Mouse (Mus musculus) intestine, postnatal 0 days (tissue): ENCODE results near the gene C1rl. TPM values are rescaled to one million over a fixed set of nuclear protein-coding genes. Genes with fewer than 3 reads are reported as not detected.
A peak's percentile ranks its signal among the peaks of the same experiment; 100 is the strongest.
"Not testable (repeated sequence)": the region's sequence is repeated elsewhere in the genome, so short reads cannot be mapped to it uniquely, and the experiment has no call there.

ENCODE experiments used
- ATAC-seq: fragments of 200-750 bp; cut with Nextera tagmentation; 2 replicates; pipeline ENCODE4 v1.8.0; 2017; ENCODE audit warnings: mild to moderate bottlenecking, moderate TSS enrichment, moderate library complexity
- H3K27ac ChIP-seq: fragments of 300-500 bp; sonication (generic); 2 replicates; pipeline ENCODE4 v1.5.1; 2014; ENCODE audit warnings: mild to moderate bottlenecking, low read depth, low read length, moderate library complexity
- H3K27me3 ChIP-seq: fragments of 300-500 bp; sonication (generic); replicated peaks from 2 replicates; pipeline ENCODE4 v1.6.1; 2014; ENCODE audit warnings: low read length, mixed read lengths; ENCODE audit not compliant: control insufficient read depth, insufficient read depth
- H3K36me3 ChIP-seq: fragments of 300-500 bp; sonication (generic); 2 replicates; pipeline ENCODE4 v1.6.1; 2014; ENCODE audit warnings: mild to moderate bottlenecking, moderate library complexity; ENCODE audit not compliant: control insufficient read depth, insufficient read depth
- H3K4me1 ChIP-seq: fragments of 300-500 bp; sonication (generic); replicated peaks from 2 replicates; pipeline ENCODE4 v1.6.1; 2014; ENCODE audit warnings: antibody characterized with exemption, low read length, mixed read lengths; ENCODE audit not compliant: control insufficient read depth, insufficient read depth
- H3K4me2 ChIP-seq: fragments of 300-500 bp; sonication (generic); replicated peaks from 2 replicates; pipeline ENCODE4 v1.6.1; 2014; ENCODE audit warnings: low read depth, mild to moderate bottlenecking, moderate library complexity
- H3K4me3 ChIP-seq: fragments of 300-500 bp; sonication (generic); 2 replicates; pipeline ENCODE4 v1.5.1; 2014; ENCODE audit warnings: low read depth, low read length
- H3K9ac ChIP-seq: fragments of 300-500 bp; sonication (generic); 2 replicates; pipeline ENCODE4 v1.6.1; 2014; ENCODE audit warnings: mild to moderate bottlenecking, low read depth, low read length
- H3K9me3 ChIP-seq: fragments of 300-500 bp; sonication (generic); 2 replicates; pipeline ENCODE4 v1.6.1; 2016; ENCODE audit warnings: mixed run types; ENCODE audit not compliant: control insufficient read depth
- CTCF ChIP-seq: sonication (generic); IDR thresholded peaks from 2 replicates; pipeline ENCODE4 v1.5.1; 2016; ENCODE audit warnings: low read depth, mild to moderate bottlenecking, control low read depth, antibody characterized with exemption, moderate library complexity
- WGBS: fragments of 180-500 bp; shearing (Covaris S2); extraction: QIAGEN DNeasy Blood & Tissue Kit; methylation state at CpG from one replicate; pipeline ENCODE4 v1.1.7; 2014; 5-methylcytosine and 5-hydroxymethylcytosine counted together
- polyA plus RNA-seq: library from polyadenylated mRNA; unstranded; fragments of >200 nt; fragmentation: Nextera tagmentation; extraction: Ambion mirVana; gene quantifications from 2 replicates; pipeline ENCODE4 v1.2.1, GENCODE M21; 2015

C1rl gene
- polyA plus RNA-seq, 1 experiment from 2014 or later, result 1.9 TPM

DNA sequence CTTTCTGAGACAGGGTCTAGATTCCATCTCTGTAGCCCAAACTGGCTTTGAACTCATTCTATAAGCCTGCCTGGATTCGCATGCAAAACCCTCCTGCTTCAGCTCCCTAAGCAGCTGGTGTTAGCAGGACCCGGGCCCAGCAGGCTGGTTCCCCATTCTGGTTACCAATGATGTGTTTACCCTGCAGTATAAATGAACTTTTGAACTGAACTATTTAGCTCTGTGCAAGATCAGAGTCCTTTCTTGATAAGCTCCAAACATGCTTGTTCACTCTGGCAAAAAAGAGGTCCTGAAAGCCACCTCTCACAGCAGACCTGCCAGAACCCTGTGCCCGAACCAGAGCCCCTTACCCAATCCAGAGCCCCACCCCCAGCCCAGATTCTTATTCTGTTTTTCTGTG lies 35.0 kb downstream of the C1rl start:
- Histone ChIP-seq H3K27me3 (no peaks in the 10 kb centered on the region), H3K4me1 (no peaks in the 10 kb centered on the region), H3K9me3 (no peaks in the 10 kb centered on the region), H3K36me3 (no peaks in the 10 kb centered on the region), H3K4me3 (no peak overlapping the region), H3K9ac (no peak overlapping the region), H3K4me2 (no peak overlapping the region), H3K27ac (no peak overlapping the region)
- ATAC-seq, result peak; percentile 81
- WGBS, result 51% methylated on average over 3 of the region's 3 CpGs
- no peak for TF ChIP-seq CTCF

DNA sequence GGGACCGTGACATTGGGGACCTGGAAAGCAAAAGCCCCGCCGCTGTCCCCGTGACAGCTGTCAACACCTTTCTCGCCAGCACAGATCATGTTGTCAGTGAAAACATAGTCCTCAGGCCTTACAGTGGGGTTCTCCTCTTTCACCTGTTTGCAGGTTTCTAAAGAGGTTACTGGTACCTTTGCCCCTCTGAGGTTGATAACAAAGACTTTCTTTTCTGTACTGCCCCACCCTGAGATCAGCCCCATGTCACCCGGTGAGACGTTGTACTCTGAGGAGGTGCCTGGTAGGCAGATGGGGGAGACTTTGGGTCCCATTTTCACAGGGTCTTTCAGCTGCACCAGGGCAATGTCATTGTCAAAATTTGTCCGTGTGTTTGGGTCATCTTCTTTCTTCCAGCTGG lies 38.2 kb downstream of the C1rl start:
- H3K36me3 ChIP-seq, result no peaks in the 10 kb centered on the region
- H3K4me2 ChIP-seq, result no peak overlapping the region
- ATAC-seq, result peak; percentile 47; the same call in 1 of the 2 replicates
- no peak overlapping the region for H3K4me3 ChIP-seq
- H3K9ac ChIP-seq, result no peak overlapping the region
- no peaks in the 10 kb centered on the region for H3K9me3 ChIP-seq
- no peak overlapping the region for H3K27ac ChIP-seq
- WGBS, result 61% methylated on average over 8 of the region's 8 CpGs
- no peaks in the 10 kb centered on the region for H3K4me1 ChIP-seq
- H3K27me3 ChIP-seq, result no peaks in the 10 kb centered on the region
- no peak for TF ChIP-seq CTCF

DNA sequence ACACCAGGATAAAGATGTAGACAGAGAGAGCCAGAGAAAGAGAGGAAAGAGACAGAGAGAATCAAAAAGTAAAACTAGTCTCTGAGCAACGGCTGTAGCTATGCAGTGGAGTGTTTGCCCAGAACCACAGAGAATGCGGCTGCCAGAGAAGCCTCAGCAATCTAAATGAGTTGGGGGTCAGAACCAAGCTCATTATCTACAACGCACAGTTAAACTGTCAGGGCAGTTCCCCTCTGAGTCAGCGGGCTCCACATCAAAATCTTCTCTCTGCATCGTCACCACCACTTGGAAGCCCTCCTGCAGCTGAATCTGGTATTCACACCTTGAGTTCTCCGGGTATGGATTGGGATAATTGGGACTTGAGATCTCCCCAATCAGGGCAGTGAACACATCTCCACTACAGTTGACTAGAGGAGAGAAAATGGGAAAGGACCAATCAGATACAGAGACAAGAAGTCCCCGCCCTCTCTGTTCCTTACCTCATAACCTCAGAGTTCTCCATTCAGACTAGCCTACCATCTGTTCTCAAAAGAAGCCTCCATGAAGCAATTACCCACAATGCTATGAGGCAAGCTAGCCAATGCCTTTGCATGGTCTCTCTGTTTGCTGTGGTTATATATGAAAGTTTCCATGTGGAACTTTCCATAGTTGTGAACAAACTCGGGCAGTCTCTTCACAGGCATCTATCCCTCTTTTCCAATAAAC lies 43.4 kb downstream of the C1rl start:
- WGBS, result 71% methylated on average over 8 of the region's 8 CpGs
- H3K4me1 ChIP-seq, H3K36me3 ChIP-seq, H3K4me3 ChIP-seq, H3K27ac ChIP-seq, H3K9me3 ChIP-seq, ATAC-seq, H3K9ac ChIP-seq, H3K4me2 ChIP-seq, H3K27me3 ChIP-seq: not testable (repeated sequence)

DNA sequence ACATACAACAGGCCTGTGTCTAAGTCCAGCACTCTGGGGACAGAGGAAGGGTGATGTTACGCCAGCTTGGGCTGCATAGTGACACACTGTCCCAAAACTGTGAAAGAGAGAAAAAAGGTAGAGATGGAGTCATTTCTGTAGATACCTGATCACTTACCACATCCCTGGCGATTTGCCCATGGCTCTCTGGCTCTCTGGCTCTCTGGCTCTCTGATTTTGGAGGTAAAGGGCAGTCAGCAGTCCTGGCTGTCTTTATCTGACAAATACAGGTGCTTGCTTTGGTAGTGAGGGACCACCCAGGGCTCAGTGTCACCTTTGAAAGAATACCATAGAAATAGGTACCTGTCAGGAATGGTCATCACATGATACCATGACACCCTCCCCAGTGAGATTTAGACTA lies 48.3 kb downstream of the C1rl start:
- H3K4me1 ChIP-seq, H3K36me3 ChIP-seq, H3K9me3 ChIP-seq, ATAC-seq, H3K9ac ChIP-seq, H3K27ac ChIP-seq, H3K27me3 ChIP-seq, H3K4me2 ChIP-seq, H3K4me3 ChIP-seq: not testable (repeated sequence)
- 76% methylated on average over 2 of the region's 2 CpGs for WGBS

DNA sequence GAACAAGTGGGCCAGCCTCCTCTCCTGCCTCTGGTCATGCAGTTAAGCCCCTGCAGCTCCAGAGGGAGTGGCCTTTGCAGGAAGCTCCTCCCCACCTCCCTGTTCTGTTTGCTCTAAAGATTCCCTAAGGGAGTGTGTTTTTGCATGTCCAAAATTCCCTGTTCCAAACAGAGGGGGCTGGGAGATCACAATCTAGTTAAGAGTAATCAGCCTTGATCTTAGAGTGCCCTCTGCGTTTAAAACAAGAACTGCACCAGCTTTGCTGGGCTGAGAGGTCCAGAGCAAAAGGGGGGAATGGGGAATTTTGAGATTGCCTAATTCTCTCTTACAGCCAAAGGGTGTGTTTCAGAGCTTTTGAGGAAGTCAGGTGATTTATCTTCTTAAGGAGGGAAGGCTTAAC lies 49.4 kb downstream of the C1rl start, which contains the start of gene C1s1:
Gene C1s1, minus strand, starts transcription at position 76 of the 400 bp plus-strand sequence.
- H3K9ac ChIP-seq, H3K4me2 ChIP-seq, H3K36me3 ChIP-seq, H3K27me3 ChIP-seq, H3K27ac ChIP-seq, H3K4me3 ChIP-seq, H3K4me1 ChIP-seq, H3K9me3 ChIP-seq: not testable (repeated sequence)
- peak; percentile 70 for TF ChIP-seq CTCF
- ATAC-seq, result peak; percentile 49; the same call in 1 of the 2 replicates
- WGBS, result 0% methylated on average over 1 of the region's 1 CpGs

DNA sequence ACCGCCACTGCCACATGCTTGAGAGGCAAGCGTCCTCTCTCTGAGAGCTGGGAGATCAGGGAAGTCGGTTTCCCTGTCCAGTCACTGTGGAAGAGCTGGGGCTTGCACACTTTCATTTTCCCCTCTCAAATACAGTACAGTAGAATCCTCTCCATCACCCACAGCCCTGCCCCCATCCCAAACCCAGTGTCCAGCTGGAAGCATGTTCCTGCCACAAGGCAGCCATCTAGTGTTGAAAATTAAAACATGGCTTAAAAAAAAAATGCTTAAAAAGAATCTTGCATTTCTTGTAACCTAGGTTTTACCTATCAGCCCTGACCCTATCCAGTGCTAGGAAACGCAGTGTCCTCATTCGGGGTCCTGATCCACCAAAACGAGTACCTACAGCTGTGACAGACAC lies 51.6 kb downstream of the C1rl start:
- Histone ChIP-seq H3K4me2 (no peak overlapping the region), H3K9ac (no peak overlapping the region), H3K9me3 (no peaks in the 10 kb centered on the region), H3K36me3 (no peaks in the 10 kb centered on the region), H3K27ac (no peak overlapping the region), H3K4me1 (no peaks in the 10 kb centered on the region), H3K27me3 (no peaks in the 10 kb centered on the region), H3K4me3 (no peak overlapping the region)
- ATAC-seq, result no peak
- WGBS, result 83% methylated on average over 5 of the region's 6 CpGs
- TF ChIP-seq CTCF, result peak; percentile 56

DNA sequence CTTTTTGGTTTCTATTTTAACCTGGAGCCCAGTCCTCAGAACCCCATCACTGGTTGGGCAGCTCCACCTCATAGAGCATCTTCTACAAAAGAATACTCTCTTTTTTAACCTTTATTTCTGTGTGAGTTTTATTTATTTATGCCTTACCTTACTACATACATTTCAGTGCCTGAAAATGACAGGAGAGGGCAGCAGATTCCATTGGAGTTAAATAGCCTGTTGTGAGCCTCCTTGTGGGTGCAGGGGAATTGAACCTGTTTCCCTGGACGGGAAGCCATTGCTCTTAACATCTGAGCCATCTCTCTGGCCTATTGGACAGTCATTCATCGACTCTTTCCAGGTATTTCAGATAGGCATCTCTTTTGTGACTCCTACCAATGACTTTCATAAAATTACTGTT lies 52.5 kb downstream of the C1rl start:
- Histone ChIP-seq H3K4me3 (no peak overlapping the region), H3K9me3 (no peaks in the 10 kb centered on the region), H3K36me3 (no peaks in the 10 kb centered on the region), H3K9ac (no peak overlapping the region), H3K27ac (no peak overlapping the region), H3K27me3 (no peaks in the 10 kb centered on the region), H3K4me1 (no peaks in the 10 kb centered on the region), H3K4me2 (no peak overlapping the region)
- no peak for ATAC-seq
- peak; percentile 46 for TF ChIP-seq CTCF
- WGBS, result 69% methylated on average over 2 of the region's 2 CpGs

DNA sequence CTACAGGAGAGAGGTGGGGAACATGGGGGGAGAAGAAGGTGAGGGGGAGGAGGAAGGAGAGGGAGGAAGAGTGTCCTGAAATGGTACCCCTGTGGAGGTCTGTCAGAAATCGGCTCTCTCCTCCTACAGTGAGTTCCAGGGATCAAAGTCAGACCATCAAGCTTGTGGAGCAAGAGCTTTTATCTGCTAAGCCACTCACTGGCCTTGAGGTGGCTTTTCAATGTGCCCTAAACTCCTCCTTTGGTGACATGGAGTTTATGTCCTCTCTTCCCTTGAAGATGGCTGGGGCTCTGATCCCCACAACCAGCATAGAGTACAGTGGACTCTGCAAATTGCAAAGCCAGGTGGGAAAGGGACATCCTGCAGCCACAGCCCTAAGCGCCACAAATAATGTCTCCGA lies 55.1 kb downstream of the C1rl start:
- not testable (repeated sequence) for H3K36me3 ChIP-seq, H3K4me3 ChIP-seq, ATAC-seq, H3K27me3 ChIP-seq, H3K4me2 ChIP-seq, H3K9me3 ChIP-seq, H3K4me1 ChIP-seq, H3K9ac ChIP-seq, H3K27ac ChIP-seq
- WGBS, result 94% methylated on average over 2 of the region's 3 CpGs
